Mouse (Mus musculus): Measurements from ENCODE around the gene R3hdm2.

DNA sequence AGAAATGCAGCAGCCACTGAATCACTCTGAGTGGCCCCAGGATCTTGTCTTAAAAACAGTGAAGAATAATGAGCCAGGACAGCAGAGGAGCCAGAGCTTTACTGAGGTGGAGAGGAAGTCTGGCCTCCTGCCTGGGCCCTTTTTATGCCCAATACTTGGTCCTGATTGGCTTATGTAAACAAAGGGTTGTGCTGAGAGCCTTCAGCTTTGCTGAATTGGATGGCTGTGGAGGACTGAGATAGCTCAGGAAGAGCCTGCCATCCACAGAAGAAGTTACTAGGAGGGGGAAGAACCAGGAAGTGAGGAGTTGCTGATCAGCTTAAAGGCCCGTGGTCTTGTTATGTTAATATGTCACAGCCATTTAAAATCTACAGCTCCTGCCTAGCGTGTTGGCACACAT, 46.5 kb downstream of the R3hdm2 start:
- TF ChIP-seq CTCF (conservative IDR thresholded peaks at IDR 0.05; ENCODE audit: insufficient read depth, insufficient read length, low read depth, low read length): no peak
- TF ChIP-seq POLR2A (IDR thresholded peaks at IDR 0.05; ENCODE audit: low read depth, low read length): no peak
